Mouse (Mus musculus): Measurements from ENCODE around the gene Cdh10.

The Cdh10 gene

DNA sequence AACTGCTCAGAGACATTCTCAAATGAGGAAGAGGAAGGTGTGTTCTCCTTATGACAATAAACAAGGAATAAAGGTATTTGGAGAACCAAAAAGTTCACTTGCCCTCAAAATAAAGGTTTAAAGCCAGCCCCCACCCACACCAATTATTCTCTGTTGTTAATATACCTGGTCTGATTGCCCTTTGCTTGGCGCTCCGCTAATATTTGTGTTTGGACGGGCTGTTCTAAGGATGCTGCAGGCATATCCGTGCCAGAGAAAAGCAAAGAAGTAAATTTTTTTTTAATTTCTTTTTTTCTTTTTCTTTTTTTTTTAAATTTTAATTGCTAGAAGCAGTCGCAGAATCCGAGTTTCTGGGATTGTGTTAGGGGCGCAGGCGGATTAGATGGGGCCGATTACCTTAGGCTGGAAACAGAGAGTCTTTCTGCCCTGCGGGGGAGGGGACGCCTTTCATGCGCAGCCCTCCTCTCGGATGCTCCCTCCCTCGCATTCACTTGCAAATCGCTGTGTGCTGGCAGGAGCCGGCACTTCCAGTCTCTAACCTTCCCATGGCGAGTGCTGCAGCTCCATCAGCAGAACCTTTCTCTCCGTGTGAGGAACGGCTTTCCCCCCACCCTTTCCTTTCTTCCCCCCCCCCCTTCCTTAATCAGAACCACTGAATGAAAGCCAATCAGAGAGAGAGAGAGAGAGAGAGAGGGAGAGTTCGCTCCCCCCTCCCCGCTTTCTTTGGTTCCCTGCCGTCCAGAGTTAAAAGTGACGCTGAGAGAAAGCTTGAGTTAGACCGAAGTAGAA, at the start of gene Cdh10:
Gene Cdh10 (plus strand): TSS at position 763 of the 789 bp plus-strand sequence.
- DNase-seq (ENCODE audit: low spot score) = peak; percentile 3

DNA sequence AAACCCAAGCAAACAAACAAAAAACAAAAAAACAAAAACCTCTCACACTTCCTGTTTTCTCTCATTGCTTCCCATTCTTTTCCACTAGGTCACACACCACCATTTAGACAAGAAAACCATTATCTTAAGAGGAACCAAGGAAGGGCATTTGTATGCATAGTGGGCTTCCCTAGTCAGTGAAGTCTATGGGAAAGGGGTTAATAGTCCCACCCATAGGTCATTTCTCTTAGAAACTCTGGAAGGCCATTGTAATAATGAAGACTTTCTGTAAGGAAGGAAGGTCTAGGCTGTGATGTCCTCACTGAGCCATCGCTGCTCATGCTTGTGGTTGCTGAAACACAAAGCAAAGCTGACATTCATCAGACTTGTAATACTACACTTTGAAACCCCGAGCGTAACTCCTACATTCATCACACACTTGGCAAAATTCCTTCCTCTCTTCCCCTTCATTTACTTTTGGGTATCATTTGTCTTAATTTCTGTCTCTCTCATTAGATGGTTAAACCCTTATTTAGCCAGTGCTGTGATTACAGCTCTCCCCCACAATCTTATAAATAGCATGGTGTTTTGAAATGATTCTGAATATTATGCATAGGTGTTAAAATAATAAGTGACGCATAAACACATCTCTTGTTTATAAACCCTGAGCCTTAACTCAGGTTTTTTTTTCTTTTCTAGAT, 9.5 kb upstream of the Cdh10 start:
- DNase-seq (ENCODE audit: low spot score) = no peak

DNA sequence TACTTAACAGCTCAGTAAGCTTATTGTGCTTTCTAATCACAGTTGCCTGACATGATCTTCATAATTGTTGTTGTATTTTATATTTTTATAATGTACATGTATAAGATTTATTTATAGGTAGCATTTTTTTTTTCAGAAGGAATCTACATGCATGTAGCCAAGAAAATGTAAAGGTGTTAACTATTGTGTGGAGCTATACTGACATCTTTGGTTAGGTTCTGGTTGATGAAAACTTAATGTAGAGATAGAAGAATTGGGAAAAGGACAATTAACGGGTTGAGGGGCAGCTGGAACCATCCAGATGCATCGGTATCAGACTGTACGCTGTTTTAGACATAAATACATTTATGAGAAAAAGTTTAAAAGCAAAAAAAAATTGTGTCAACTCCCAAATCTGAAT, 1.0 kb upstream of the Cdh10 start:
- DNase-seq (ENCODE audit: low spot score) = no peak

DNA sequence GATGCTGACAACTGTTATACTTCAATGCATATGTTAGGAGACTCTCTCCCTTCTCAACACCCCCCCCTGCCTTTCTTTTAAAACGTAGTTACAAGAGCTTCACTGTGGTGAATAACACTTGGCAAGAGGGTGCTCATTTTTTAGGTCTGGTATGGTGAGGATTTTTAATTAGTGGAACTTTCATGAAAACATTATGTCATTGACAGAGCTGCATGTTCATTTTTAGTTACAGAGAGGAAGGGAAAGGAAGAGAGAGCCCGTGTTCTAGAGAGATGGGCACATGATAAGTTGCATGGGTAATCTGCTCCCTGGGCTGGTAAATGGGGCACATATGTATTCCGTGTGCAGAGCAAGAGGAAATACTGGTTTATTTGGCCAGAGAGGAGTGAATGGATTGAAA, 1.5 kb downstream of the Cdh10 start:
- no peak for DNase-seq (ENCODE audit: low spot score)

DNA sequence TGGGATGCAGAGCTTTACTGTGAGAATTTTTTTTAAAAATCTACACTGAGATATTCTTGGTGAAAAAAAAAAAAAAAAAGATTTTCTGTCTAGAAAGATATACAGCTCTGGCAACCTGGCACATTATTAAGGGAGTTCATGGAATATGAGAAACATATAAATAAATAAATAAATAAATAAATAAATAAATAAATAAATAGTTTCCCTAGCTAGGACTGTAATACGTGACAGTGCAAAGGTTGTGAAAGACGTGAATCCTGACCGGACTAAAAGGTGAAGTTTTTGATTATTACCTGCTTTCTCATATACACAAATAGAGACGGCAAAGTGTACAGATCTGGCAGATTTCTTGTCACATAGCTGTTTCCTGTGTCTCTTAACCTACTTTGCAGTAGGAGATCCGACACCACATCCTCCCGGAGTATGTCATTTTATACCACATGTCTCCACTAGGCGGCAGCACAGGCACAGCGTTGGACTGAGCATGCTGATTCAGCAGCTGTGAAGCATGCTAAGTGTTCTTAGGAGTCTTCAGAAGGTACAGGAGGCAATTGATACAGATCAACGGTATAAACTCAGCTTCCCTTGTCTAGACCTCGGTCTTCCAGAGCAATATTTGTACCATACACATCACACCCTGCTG, 2.5 kb downstream of the Cdh10 start:
- DNase-seq (ENCODE audit: low spot score) = peak; percentile 74

DNA sequence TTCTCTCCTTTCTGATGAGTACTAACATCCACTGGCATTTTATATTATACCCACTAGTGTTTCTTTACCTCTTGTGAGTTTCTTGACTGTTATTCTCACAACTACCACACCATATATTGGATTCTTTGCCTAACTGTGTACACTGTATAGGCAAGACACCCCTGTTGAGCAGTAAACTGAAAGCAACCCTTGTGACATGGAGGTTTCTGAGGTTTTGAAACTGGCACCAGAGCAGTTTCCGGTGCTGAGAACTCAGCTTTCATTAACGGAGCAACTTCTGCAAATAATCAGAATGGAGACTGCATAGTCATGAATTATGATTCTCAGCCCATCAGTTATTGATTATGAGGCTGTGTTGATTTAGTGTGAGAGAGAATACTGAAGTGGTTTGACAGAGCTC, 4.7 kb downstream of the Cdh10 start:
- DNase-seq (ENCODE audit: low spot score) = no peak

DNA sequence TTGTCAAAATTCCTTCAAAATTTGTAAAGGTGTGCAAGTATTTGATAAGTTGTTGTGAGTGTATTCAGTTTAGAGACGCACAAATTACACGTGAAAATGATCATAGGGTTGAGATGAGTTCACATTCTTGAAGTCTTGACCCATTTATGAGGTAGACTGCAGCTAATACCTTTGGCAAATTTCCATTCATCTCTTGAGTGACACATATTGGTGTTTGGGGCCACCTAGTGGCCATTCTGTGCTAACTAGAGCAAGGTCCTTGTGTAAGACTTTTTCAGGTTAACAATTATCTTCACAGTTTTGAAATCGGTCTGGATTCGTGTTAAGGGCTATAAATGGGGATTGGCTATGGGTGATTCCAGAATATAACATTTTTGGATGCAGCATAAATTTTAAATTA, 13.5 kb downstream of the Cdh10 start:
- DNase-seq (ENCODE audit: low spot score) = peak; percentile 3

DNA sequence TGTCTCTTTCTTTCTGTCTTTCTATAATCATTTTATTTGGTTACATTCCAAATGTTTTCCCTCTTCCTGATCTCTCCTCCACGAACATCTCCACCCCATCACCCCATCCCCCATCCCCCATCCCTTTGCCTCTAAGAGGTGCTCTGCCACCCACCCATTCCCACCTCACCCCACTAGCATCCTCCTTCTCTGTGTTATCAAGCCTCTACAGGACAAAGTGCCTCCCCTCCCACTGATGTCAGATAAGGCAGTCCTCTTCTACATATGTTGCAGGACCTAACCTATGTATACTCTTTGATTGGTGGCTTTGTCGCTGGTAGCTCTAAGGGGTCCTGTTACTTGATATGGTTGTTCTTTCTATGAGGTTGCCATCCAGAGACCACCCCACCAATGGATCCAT, 23.0 kb downstream of the Cdh10 start:
- DNase-seq (ENCODE audit: low spot score) = no peak

DNA sequence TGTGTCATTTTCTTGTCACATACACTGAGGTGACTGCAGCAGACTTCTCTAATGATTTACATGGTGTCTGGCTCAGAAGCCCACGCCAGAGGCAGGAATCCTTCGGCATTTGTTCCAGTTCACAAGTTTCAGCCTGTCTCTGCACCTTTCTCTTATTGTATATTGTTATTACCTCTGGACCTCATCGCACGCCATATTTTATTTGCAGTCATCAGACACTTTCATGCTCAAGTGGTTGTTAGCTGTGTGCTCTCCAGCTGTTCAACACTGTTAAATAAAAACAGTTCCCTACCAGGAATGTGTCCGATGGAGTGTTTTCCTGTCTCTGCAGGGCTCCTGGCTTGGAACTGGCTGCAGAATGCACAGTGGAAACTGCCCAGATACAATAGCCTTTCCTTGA, 26.1 kb downstream of the Cdh10 start:
- DNase-seq (ENCODE audit: low spot score) = no peak

DNA sequence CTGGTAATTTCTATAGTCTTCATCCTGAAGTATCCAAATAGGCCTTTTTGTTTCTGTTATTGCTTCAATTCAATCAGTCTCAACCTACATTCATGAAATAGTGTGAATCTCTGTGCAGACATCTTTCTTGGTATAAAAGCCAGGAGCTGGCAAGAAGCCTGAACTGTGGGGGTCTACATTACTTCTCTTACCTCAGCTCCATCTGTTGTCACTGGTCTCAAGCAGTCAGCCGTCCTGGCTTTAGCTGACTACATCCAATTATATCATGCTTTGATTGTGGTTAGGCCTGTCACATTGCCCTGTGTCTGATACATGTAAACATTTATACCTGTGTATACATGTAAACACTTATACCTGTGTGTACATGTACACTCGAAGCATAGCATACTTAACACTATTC, 31.8 kb downstream of the Cdh10 start:
- no peak for DNase-seq (ENCODE audit: low spot score)

DNA sequence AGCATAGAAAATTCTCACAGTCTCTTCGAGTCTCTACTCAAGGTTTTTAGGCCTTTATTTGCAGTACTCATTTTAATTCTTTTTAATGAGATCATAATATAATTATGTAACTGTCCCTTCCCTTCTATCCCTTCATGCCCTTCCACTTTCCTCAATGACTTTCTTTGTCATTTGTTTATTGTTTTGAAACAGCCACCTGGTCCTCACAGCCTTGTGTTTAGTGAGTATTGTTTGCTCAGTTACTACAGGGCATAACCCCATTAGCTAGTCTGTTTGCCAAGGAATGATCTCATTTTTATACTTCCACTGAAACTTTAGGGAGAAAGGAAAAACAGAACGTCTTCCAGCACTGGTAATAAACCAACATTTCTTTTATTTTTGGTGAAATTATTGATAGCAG, 39.4 kb downstream of the Cdh10 start:
- DNase-seq (ENCODE audit: low spot score) = no peak

DNA sequence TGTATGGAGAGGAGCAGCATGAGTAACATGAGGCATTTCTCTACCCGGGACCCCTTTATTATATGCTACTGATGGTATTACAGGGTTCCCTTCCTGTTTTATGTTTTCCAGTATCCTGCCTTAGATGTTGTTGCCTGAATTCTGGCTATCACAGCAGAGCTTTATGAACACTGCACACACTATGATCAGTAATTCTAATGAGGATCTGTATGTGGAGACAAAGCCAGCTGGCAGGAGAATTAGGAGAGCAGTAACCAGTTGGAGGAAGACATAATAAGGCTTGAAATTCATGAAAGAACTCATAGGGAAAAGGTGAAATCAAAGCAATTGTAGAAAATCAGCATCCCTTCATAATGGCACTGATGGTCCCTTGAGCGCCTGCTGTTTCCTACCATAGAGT, 51.1 kb downstream of the Cdh10 start:
- DNase-seq (ENCODE audit: low spot score) = no peak

DNA sequence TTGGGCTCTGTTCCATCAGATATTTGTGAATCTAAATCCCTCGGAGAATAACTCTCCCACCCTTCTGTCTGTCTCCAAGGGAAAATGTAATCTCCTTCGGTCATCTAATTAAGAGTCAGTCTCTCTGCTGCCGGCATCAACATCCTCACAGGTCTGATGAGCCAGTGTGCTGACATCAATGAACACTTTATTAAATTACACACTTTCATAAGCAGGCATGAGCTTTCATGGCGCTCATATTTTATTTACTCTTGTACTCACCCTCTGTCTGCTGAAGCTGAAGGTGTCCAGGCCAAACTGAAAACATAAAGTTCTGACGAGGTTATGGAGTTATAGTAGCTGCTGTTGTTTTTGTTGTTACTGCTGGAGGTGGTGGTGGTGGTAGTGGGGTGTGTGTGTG, 62.7 kb downstream of the Cdh10 start:
- DNase-seq (ENCODE audit: low spot score) = no peak

DNA sequence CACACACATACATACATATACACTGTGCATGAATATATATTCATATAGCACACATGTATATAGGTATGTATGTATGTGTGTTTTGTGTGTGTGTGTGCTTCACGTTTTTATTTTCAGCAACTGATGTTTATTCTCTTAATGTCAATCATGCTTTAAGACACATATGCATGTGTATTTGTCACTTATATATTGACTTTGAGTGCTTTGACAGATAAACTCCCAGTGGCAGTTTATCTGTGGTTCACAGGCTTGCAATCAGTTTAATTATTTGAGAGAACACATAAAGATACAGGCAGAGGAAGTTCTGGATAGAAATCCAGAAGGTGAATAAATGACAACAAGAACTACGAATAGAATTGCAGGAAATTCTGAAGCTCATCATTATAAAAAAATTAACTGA, 67.9 kb downstream of the Cdh10 start:
- no peak for DNase-seq (ENCODE audit: low spot score)

DNA sequence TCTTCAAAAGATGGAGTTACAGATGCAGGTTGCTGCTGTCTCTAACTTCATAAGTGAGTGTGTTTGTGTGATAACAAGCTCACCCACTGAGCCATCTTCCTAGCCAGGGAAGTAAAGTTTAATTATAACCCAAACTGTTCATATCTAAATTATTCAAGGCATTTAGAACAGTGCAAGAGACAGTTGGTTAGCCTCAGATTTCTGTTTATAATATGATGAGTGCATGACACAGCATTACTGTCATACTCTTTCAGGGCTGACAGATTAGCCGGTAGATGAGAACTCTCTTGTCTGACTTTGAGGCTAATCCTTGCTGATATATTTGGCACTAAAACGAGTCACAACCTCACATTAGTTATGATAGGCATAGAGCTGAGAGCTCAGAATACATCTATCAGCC, 70.2 kb downstream of the Cdh10 start:
- DNase-seq (ENCODE audit: low spot score) = no peak

DNA sequence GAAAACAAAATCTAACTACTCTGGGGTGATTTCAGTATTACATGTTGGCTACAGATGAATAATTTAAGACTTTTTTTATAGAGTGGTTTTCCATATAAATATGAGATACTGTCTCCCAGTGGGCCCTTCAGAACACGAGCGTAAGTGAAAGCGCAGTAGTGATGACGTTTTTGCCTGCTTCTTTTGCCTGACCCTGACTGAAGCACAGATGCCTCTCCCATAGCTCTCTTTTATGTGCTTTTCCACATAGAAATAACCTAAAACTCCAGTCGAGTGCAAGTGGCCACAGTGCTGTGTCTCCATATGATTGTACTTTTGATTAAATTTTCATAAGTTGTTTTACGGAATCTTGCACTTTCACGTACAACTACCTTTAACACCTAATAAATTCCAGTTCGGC, 71.6 kb downstream of the Cdh10 start:
- no peak for DNase-seq (ENCODE audit: low spot score)

DNA sequence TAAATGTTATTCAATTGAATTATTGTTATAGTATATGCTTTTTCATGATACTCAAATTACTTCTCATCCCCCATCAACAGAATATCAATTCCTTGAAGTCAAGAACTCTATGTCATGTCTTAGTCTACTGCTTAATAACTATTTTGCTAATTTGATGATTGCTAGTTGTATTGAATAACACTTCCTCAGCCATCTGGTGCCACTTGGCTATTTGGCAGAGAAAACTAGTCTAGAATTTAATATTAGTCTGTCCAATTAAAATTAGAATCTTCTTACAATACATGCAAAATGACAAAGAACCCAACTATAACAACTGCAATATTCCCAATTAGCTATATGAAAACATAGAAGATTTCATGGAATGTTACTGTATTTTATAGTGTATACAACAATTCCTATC, 82.0 kb downstream of the Cdh10 start:
- DNase-seq (ENCODE audit: low spot score) = no peak

DNA sequence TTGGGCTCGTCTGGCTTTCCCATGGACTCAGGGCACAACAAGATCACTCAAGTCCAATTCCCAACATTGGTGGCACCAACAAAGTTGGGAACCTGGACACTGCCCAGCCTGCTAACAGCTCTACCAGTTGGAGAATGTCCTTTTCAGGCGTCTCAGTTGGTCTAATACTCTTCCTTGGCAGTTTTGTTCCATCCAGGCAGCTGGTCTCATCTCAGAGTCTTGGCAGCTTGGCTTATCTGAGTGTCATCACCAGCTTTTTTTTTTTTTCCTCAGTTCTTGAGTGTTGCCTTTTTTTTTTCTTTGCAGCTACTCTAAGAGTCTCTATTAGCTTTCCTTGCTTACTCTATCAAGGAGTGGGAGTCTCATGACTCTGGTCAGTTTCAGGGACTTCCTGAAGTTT, 85.4 kb downstream of the Cdh10 start:
- no peak for DNase-seq (ENCODE audit: low spot score)

DNA sequence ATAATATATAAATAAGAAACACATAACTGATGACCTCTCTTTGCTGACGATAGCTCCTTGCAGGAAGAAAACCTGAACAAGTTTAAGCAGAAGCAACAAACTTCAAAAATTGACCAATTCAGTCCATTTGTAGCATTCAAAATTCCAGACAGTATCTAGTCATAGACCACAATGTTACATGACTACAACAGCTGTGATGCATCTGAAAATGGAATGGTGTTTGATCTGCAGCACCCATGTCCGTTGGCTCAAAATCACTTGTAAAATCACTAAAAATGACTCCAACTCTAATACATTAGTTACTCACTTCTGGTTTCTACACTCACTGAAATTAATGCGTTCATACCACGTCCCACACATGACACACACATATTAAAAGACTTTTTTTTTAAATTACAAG, 91.9 kb downstream of the Cdh10 start:
- no peak for DNase-seq (ENCODE audit: low spot score)

DNA sequence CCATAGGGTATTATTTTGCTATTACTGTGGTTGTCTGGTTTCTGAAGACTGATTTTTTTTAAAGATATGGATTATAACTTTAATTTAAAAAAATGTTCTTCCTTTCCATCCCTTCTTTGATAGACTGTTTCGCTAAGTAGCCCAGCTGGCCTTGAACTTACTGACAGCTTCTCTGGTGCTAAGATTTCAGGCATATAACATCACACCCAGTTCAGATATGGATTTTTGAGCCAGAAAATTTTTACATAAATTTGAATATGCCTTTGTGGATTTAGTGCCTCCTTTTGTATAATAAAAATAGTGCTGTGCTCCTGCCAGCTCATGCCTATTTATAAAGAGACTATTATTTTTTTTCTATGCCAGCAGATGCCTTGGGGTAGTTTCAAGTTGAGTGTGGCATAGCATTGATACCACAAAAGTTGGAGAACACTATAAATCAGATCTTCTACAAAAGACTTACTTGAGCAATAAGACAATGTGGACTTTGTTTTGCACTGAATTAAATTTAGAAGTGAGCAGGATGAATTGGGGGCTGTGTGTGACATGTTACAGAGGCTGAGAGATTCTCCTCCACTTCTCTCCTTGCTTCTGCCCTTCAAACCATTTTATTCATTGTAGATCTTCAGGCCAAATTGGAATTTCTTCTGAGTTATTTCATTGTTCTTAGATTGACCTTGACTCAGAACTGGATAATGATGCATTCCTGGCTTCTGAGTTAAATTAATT, 106.8 kb downstream of the Cdh10 start:
- DNase-seq (ENCODE audit: low spot score) = no peak

DNA sequence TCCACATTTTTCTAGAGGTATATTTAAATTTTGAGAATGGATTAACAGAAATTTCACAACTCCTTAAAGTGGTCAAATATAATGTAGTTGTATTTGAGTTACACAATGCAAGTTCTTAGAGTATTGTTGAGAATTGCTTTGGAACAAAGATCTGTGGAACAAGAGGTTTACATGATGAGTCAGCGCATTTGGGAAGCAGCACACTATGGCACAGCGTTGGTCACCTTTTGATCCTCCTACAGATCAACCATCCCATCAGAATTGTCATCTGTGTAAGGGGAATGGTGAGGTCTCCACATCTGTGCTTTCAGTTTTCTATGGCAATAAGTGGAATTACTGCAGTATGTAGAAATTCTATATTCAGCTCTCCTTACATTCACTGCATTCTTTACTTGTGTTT, 108.2 kb downstream of the Cdh10 start:
- no peak for DNase-seq (ENCODE audit: low spot score)

DNA sequence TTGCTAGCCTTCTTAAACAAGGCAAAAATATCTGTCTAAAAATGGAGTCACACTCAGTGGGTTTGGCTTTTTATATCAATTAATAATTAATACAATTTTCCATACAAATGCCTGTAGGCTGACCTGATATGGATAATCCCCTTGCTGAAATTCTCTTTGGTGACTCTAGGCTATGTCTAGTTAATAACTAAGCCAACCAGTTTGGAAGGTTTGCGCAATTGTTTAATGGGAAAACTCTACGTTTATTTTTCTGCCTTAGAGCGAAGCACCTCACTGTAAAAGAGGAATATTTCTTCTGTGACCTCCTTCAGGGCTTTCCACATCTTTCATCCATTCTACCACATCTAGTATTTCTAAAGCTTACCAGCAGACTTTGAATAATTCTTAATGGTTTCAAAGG, 133.5 kb downstream of the Cdh10 start:
- no peak for DNase-seq (ENCODE audit: low spot score)

DNA sequence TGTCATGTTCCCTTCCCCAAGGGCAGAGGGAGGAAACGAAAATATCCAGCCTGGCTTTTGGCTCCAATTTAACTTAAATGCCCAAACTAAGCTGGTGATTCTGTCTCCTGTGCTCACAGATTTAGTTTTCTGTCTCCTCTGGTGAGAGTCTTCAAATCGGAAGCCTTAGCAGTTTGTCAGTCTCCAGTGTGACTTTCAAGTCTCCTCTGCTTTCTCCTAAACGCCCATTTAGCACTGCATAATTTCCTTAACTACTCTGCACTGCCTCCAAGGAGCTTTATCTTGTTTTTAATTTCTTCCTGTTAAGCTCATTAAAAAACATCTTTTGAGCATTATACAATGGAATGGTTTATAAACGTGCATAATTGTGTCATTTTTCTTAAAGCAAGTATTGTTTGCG, 156.3 kb downstream of the Cdh10 start:
- no peak for DNase-seq (ENCODE audit: low spot score)

Measured in urinary bladder, postnatal 25 days (tissue).